Mouse (Mus musculus) ES-E14 (cell line): ENCODE results near the gene Efcab12. TPM values are rescaled to one million over a fixed set of nuclear protein-coding genes. Genes with fewer than 3 reads are reported as not detected.
"Not testable (repeated sequence)": the region's sequence is repeated elsewhere in the genome, so short reads cannot be mapped to it uniquely, and the experiment has no call there.

Source experiments
- DNase-seq: peaks from one replicate; pipeline ENCODE4 v3.0.0-alpha.2; 2013; ENCODE audit warnings: low read depth, low spot score
- H3K27ac ChIP-seq: 2 replicates; pipeline ENCODE4 v1.5.1; 2012; ENCODE audit warnings: low read depth, mild to moderate bottlenecking, low read length, moderate library complexity, mixed read lengths; ENCODE audit not compliant: poor library complexity, insufficient read depth, severe bottlenecking
- H3K36me3 ChIP-seq: 2 replicates; pipeline ENCODE4 v1.6.1; 2012; ENCODE audit warnings: mild to moderate bottlenecking, low read length, moderate library complexity, mixed read lengths; ENCODE audit not compliant: control insufficient read depth, poor library complexity, insufficient read depth, severe bottlenecking
- H3K4me1 ChIP-seq, 2 experiments: fragments of 150-350 bp in 1 of 2; sonication (generic) in 1 of 2; 2 replicates each; pipeline ENCODE4 v1.6.1; 2012; ENCODE audit warnings: low read length in 2 of 2, mild to moderate bottlenecking in 1 of 2, mixed read lengths in 1 of 2; ENCODE audit not compliant: control insufficient read depth in 2 of 2, insufficient read depth in 2 of 2, poor library complexity in 1 of 2
- H3K4me3 ChIP-seq, 2 experiments: fragments of 150-350 bp in 1 of 2; sonication (generic) in 1 of 2; 2 replicates each; pipeline ENCODE4 v1.5.1; 2012; ENCODE audit warnings: low read length in 2 of 2, low read depth in 1 of 2, mild to moderate bottlenecking in 1 of 2, mixed read lengths in 1 of 2; ENCODE audit not compliant: insufficient read depth in 1 of 2, poor library complexity in 1 of 2, severe bottlenecking in 1 of 2
- H3K9ac ChIP-seq: 2 replicates; pipeline ENCODE4 v1.6.1; 2012; ENCODE audit warnings: low read depth, mild to moderate bottlenecking, low read length, mixed read lengths; ENCODE audit not compliant: poor library complexity, insufficient read depth, severe bottlenecking
- H3K9me3 ChIP-seq: fragments of 150-350 bp; sonication (generic); 2 replicates; pipeline ENCODE4 v1.6.1; 2012; ENCODE audit warnings: low read depth, mild to moderate bottlenecking, low read length; ENCODE audit not compliant: control insufficient read depth, insufficient read depth
- CHD2 ChIP-seq: IDR thresholded peaks from 2 replicates; pipeline ENCODE4 v1.6.1; 2014; ENCODE audit warnings: mild to moderate bottlenecking, low read depth, low read length, inconsistent platforms
- HCFC1 ChIP-seq: IDR thresholded peaks from 2 replicates; pipeline ENCODE4 v1.6.1; 2012; ENCODE audit warnings: low read length, inconsistent platforms, borderline replicate concordance; ENCODE audit not compliant: insufficient read depth
- MAFK ChIP-seq: IDR thresholded peaks from 2 replicates; pipeline ENCODE4 v1.6.1; 2014; ENCODE audit warnings: mild to moderate bottlenecking, low read depth, low read length, inconsistent platforms; ENCODE audit not compliant: insufficient read depth
- ZC3H11A ChIP-seq: IDR thresholded peaks from 2 replicates; pipeline ENCODE4 v1.6.1; 2012; ENCODE audit warnings: low read depth, mild to moderate bottlenecking, inconsistent platforms, low read length, borderline replicate concordance
- ZNF384 ChIP-seq: IDR thresholded peaks from 2 replicates; pipeline ENCODE4 v1.6.1; 2012; ENCODE audit warnings: low read depth, low read length, inconsistent platforms
- in situ Hi-C, 2 experiments: fragments of 600-800 bp; cut with MboI; formaldehyde crosslinking; loops; one replicate each; pipeline ENCODE4 v1.15.1; 2025; ENCODE audit warnings: low sequenced_read_pairs in 2 of 2, inconsistent platforms in 1 of 2; ENCODE audit not compliant: unreplicated experiment in 2 of 2
- total RNA-seq: library from RNA; depleted of rRNA; stranded (reverse); fragments of 300-350 nt; gene quantifications from 2 replicates; pipeline ENCODE4 v1.2.3, GENCODE M21; 2012

Efcab12 gene
- total RNA-seq, 1 experiment = 1.3 TPM

DNA sequence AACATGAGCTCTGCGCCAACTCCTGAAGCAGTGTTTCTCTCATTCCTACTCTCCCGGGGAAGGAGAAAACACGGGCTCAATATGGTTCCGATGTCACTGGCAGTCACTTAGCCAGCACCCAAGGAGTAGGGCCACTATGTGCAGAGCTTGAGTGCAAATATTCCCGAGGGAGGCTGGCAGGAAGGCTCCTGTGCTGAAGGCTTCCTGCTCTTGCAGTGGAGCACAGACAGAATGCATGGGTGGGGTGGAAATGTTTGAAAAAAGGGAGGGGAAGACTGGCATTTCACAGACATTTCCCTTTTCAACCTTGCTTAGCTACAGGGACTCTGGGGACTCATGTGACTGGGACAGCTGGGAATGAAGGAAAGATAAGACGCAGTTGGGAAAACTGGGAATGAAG, 40.5 kb upstream of the Efcab12 start:
- peaks cover 0 to 3% of the 10 kb centered on the region in 2 experiments; a peak in 1 of 4 replicates for H3K4me1 ChIP-seq
- no peaks in the 10 kb centered on the region; the same call in 1 of the 2 replicates for H3K36me3 ChIP-seq
- TF ChIP-seq ZC3H11A (no peak), MAFK (no peak), HCFC1 (no peak), CHD2 (no peak), ZNF384 (no peak)
- in situ Hi-C loops = no loop called here
- H3K9me3 ChIP-seq = no peaks in the 10 kb centered on the region
- no peak overlapping the region for H3K27ac ChIP-seq
- H3K4me3 ChIP-seq = no peak overlapping the region
- no peak for DNase-seq
- H3K9ac ChIP-seq = no peak overlapping the region

DNA sequence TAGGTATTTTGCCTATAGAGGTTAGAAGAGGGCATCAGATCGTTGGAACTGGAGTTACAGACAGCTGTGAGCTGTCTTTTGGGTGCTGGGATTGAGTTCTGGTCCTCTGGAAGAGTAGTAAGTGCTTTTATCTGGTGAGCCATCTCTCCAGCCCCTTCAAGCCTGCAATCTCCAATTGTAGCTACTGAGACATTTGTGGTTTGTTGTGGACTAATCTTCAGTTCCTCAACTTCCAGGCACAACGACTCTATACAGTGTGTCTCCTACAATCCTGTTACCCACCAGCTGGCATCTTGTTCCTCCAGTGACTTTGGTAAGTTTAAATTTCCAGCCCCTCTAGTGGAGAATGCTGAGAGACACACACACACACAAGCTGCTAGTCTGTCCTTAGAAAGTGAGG, 39.0 kb upstream of the Efcab12 start:
- Histone ChIP-seq H3K9ac (no peak overlapping the region), H3K9me3 (no peaks in the 10 kb centered on the region), H3K4me1 (peaks cover 0 to 3% of the 10 kb centered on the region in 2 experiments; a peak in 1 of 4 replicates), H3K36me3 (no peaks in the 10 kb centered on the region; the same call in 1 of the 2 replicates), H3K27ac (no peak overlapping the region), H3K4me3 (no peak overlapping the region)
- TF ChIP-seq CHD2 (no peak), HCFC1 (no peak), MAFK (no peak), ZC3H11A (no peak), ZNF384 (no peak)
- in situ Hi-C loops = no loop called here
- no peak for DNase-seq

DNA sequence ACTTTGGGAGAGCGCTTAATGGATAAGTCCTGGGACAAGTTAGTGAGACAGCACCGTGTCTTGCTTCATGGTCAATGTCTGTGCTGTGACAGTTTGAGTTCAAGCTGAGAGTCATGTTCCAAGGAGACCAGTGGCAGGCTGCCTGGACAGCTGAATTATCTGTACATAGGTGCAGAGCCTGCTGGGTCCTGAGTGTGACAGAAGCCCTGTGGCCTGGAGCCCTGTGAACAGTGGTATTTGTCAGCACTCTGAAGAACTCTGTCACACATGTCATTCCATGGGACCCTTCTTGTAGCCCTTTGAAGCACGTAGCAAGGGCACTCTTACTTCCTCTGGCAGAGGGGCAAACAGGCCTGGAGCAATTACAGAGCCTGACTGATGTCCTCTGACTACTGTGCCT, 33.1 kb upstream of the Efcab12 start:
- H3K9me3 ChIP-seq, H3K4me3 ChIP-seq, in situ Hi-C loops, H3K9ac ChIP-seq, H3K36me3 ChIP-seq, H3K27ac ChIP-seq, H3K4me1 ChIP-seq, DNase-seq: not testable (repeated sequence)

DNA sequence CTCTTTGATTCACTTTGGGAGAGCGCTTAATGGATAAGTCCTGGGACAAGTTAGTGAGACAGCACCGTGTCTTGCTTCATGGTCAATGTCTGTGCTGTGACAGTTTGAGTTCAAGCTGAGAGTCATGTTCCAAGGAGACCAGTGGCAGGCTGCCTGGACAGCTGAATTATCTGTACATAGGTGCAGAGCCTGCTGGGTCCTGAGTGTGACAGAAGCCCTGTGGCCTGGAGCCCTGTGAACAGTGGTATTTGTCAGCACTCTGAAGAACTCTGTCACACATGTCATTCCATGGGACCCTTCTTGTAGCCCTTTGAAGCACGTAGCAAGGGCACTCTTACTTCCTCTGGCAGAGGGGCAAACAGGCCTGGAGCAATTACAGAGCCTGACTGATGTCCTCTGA, 28.9 kb upstream of the Efcab12 start:
- H3K27ac ChIP-seq, in situ Hi-C loops, H3K4me1 ChIP-seq, DNase-seq, H3K9me3 ChIP-seq, H3K4me3 ChIP-seq, H3K36me3 ChIP-seq, H3K9ac ChIP-seq: not testable (repeated sequence)

DNA sequence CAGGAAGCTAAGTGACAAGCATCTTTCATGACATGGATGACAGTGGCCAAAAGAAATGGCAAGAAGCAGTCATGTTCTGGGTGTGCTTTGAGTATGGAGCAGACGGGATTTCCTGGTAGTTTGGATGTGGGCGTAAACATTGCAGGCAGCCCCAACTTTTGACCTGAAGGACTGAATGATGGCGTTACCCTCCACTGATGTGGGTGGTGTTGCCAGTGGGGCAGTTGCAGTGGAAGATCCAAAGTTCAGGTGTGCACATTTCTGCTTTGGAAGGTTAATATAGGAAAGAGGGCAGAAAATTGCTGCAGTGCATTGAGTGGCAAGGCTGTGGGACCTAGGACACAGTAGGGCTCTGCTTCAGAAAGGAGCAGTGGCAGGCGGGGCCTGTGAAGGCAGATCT, 27.0 kb upstream of the Efcab12 start:
- TF ChIP-seq HCFC1 = no peak
- no peak for TF ChIP-seq CHD2
- TF ChIP-seq ZC3H11A = no peak
- no peak for TF ChIP-seq ZNF384
- TF ChIP-seq MAFK = no peak

More for the DNA sequence above, 27.0 kb upstream of the Efcab12 start:
- no peak for DNase-seq
- Histone ChIP-seq H3K4me1 (no peaks in the 10 kb centered on the region), H3K4me3 (no peak overlapping the region), H3K27ac (no peak overlapping the region), H3K36me3 (no peaks in the 10 kb centered on the region), H3K9me3 (no peaks in the 10 kb centered on the region), H3K9ac (no peak overlapping the region)
- in situ Hi-C loops = no loop called here
